Mouse (Mus musculus) left cerebral cortex, adult 2 months (tissue): ENCODE measurements around the gene Galnt3. TPM values are rescaled to one million over a fixed set of nuclear protein-coding genes. Genes with fewer than 3 reads are reported as not detected.
A peak's percentile ranks its signal among the peaks of the same experiment; 100 is the strongest.

Experiments used
- DNase-seq, 2 experiments: peaks; one replicate each; pipeline ENCODE4 v3.0.0; 2021 to 2022; ENCODE audit warnings: low spot score in 2 of 2, mixed read lengths in 1 of 2; ENCODE audit errors: extremely low spot score in 1 of 2
- H3K27ac ChIP-seq: fragments of 200-600 bp; 2 replicates; pipeline ENCODE4 v1.8.1; 2022
- H3K4me3 ChIP-seq: fragments of 200-600 bp; 2 replicates; pipeline ENCODE4 v1.8.1; 2022
- CTCF ChIP-seq: fragments of 200-600 bp; IDR thresholded peaks from 2 replicates; pipeline ENCODE4 v1.8.1; 2022; ENCODE audit warnings: antibody characterized with exemption, mild to moderate bottlenecking, moderate library complexity
- intact Hi-C: fragments of 180-260 bp; cut with DNase I; formaldehyde crosslinking; loops from one replicate; pipeline ENCODE4 v1.15.1; 2025
- total RNA-seq, 2 experiments: library from RNA; stranded (reverse); gene quantifications; 2 replicates each; pipeline ENCODE4 v1.2.3; 2021

Gene Galnt3
- total RNA-seq, 2 experiments from 2014 or later = 2.3 to 2.6 TPM

DNA sequence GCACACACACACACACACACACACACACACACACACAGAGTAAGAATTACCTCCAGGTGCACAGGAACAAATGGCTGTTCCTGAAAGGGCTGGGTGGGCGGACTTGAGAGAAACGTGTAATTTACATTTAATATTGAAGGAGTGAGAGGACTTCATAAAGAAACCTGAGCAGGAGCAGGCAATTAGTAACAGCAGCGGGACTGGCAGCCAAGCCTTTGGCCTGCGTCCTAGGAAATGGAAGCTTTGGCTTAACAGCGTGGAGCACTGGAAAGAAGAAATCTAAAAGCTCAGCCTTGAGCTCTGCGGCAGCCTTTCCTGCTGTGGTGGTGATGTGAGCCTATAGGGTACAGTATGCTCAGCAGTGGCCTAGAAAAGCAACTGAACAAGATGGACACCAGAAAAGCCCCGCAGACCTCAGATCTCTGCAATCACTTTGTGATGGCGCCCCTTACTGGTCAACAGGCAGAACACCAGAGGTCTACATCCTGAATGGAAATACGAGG, 82.8 kb downstream of the Galnt3 start:
- H3K4me3 ChIP-seq = peak overlapping the region; percentile 41
- TF ChIP-seq CTCF = peak; percentile 66
- intact Hi-C loops = loop anchor here (2.0 to 10.0 kb wide), 4 partner anchors 143 to 647 kb away; partner anchors contain the start of gene Scn2a
- DNase-seq = peak; percentile 45 to 57
- peak overlapping the region; percentile 74; the same call in 1 of the 2 replicates for H3K27ac ChIP-seq

DNA sequence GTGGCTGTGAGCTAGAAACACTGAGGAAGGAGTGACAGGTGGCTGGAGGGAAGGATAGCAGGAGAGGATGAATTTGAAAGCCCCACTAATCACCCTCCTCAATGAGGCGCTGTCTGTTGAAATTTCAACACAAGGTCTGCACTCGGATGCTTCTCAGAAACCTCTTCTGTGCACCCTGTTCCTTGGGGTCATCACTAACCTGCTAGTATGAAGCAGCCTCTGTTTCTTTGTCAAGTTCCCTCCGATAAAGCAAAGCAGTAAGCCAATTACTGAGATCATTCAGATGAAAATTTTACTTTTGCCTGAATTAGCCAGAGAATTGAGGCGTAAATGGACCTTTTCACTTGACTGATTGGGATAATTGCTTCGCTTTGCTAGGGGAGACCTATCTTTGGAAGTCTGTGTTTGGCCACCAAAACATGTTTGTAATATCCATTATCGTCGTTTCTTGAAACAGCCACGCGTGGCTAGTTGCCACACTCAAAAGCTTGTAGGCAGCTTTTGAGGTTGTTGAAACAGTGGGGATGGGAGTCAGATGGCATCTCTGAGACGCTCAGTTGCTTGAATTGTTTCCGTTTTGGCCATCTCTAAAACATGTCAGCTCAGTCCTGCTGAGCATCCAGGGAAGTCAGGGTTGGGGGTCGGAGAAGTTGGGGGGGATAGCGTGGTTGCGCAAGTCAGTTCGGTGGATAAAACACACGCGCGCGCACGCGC, 83.4 kb downstream of the Galnt3 start:
- Histone ChIP-seq H3K27ac (no peak overlapping the region), H3K4me3 (peak overlapping the region; percentile 41)
- intact Hi-C loops = loop anchor here (2.0 to 10.0 kb wide), 3 partner anchors 143 to 647 kb away; partner anchors contain the start of gene Scn2a
- DNase-seq = no peak
- TF ChIP-seq CTCF = no peak

DNA sequence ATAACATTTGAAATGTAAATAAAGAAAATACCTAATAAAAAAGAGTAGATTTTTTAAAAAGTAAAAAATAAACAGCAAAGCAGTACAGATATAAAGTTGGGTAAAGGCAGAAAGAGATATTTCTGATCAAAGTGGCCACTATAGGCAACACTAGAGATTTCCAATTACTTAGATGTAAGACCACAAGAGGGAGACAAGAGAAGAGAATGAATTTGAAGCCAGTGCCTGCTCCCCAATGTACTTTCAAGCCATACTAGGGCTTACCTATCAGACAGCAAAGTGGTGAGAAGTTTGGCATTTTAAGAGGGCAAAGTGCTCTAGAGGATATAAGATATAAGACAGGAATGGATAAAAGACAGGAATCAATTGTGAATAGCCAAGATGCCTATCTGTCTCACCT, 84.2 kb downstream of the Galnt3 start:
- intact Hi-C loops = loop anchor here (2.0 to 10.0 kb wide), 3 partner anchors 144 to 646 kb away; partner anchors contain the start of gene Scn2a
- H3K27ac ChIP-seq = no peak overlapping the region
- H3K4me3 ChIP-seq = no peak overlapping the region
- TF ChIP-seq CTCF = peak; percentile 44
- DNase-seq = no peak

DNA sequence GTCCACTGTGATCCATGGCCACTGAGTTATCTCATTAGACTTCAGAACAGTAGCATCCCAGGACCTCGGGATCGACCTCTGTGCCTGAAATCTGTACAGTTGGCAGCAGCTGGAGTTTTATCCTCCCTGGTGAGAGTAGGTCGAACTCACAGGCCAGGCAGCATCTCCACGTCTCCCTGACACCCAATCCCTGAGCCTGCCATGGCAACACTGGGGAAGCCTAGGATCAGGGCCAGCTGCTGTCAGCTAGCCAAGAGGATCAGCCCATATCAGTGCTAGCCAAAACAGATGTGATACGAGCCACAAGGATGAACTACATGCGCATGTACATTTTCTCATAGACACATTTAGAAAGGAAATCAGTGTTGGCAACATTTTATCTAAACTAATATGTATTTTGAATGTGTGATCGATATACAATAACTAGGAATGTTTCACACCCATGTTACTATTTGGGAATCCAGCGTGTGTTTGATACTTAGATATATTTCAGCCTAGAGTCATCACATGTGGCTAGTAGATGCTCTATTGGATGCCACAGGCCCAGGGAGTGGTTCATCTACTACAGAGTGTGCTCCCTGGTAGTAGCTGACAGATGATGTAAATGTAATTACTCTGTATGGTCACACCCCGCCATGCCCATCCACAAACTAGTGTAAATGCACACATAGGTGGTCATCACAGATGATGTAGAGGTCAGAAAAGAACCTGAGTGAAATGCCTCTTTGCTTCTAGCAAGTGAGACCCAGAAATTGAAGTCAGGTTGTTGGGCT, 89.7 kb downstream of the Galnt3 start:
- DNase-seq = peak in 1 of 2 experiments; percentile 34
- intact Hi-C loops = no loop called here
- TF ChIP-seq CTCF = no peak
- no peak overlapping the region for H3K4me3 ChIP-seq
- H3K27ac ChIP-seq = no peak overlapping the region

Other genes with a start within 250 kb of the Galnt3 start
- 10 to 100 TPM; 10.3 to 10.6 TPM for gene Ttc21b, start 131.6 kb upstream of the Galnt3 start, total RNA-seq